Mouse (Mus musculus): ENCODE results near the gene Lrrc75b. TPM values are rescaled to one million over a fixed set of nuclear protein-coding genes. Genes with fewer than 3 reads are reported as not detected.

The Lrrc75b gene
- polyA plus RNA-seq, 1 experiment from 2014 or later: 1.7 TPM

Other genes with a start within 250 kb of the Lrrc75b start
- 5.7 and 6.3 TPM in 2 replicates for gene Adora2a, start 243.5 kb downstream of the Lrrc75b start, polyA plus RNA-seq (2015; fragmentation: Nextera tagmentation; extraction: Ambion mirVana)
- 0.62 and 0.75 TPM in 2 replicates for gene Upb1, start 159.2 kb downstream of the Lrrc75b start, polyA plus RNA-seq (2015; fragmentation: Nextera tagmentation; extraction: Ambion mirVana)
- gene Snrpd3, start 42.8 kb downstream of the Lrrc75b start, polyA plus RNA-seq (2015; fragmentation: Nextera tagmentation; extraction: Ambion mirVana): 84.9 and 92.3 TPM in 2 replicates
- gene Gucd1, start 42.4 kb downstream of the Lrrc75b start, polyA plus RNA-seq (2015; fragmentation: Nextera tagmentation; extraction: Ambion mirVana): 22.8 and 25.6 TPM in 2 replicates
- 0.48 and 0.86 TPM in 2 replicates for gene Ggt1, start 1.3 kb upstream of the Lrrc75b start, polyA plus RNA-seq (2015; fragmentation: Nextera tagmentation; extraction: Ambion mirVana)
- gene Ggt5, start 29.0 kb upstream of the Lrrc75b start, polyA plus RNA-seq (2015; fragmentation: Nextera tagmentation; extraction: Ambion mirVana): 7.5 and 9.5 TPM in 2 replicates
- 11.0 and 15.7 TPM in 2 replicates for gene Susd2, start 83.7 kb upstream of the Lrrc75b start, polyA plus RNA-seq (2015; fragmentation: Nextera tagmentation; extraction: Ambion mirVana)
- 25.2 and 26.7 TPM in 2 replicates for gene Cabin1, start 204.0 kb upstream of the Lrrc75b start, polyA plus RNA-seq (2015; fragmentation: Nextera tagmentation; extraction: Ambion mirVana)
- 40.0 and 40.9 TPM in 2 replicates for gene Ddt, start 213.1 kb upstream of the Lrrc75b start, polyA plus RNA-seq (2015; fragmentation: Nextera tagmentation; extraction: Ambion mirVana)
- not detected in 2 replicates for gene Gm20441, start 220.6 kb upstream of the Lrrc75b start, polyA plus RNA-seq (2015; fragmentation: Nextera tagmentation; extraction: Ambion mirVana)
- gene Gstt3, start 221.1 kb upstream of the Lrrc75b start, polyA plus RNA-seq (2015; fragmentation: Nextera tagmentation; extraction: Ambion mirVana): 4.4 and 8.3 TPM in 2 replicates
- gene Gstt1, start 238.3 kb upstream of the Lrrc75b start, polyA plus RNA-seq (2015; fragmentation: Nextera tagmentation; extraction: Ambion mirVana): 7.4 and 14.1 TPM in 2 replicates